Mouse (Mus musculus): ENCODE results near the gene Rnf40. TPM values are rescaled to one million over a fixed set of nuclear protein-coding genes. Genes with fewer than 3 reads are reported as not detected.

The Rnf40 gene
- polyA plus RNA-seq, 1 experiment, result 39.4 TPM

DNA sequence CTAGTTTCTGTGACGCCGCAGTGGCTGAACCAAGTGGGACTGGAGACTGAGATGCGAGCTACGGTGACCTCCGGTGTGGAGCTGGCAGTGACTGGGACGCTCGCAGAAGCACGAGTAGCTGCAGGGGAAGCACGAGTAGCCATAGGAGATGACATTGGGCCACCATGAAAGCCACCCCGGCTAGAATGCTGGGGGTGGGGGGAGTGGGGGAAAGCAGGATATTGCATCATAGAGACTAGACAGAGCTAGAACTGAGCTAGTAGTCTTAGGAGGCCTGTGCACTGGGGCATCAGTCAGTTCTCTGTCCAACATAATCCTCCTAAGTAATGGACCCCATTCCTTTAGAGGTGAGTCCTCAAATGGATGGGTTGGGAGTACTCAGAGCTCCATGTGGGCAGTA is 15.7 kb downstream of the Rnf40 start:
- Histone ChIP-seq H3K27ac (ENCODE audit: insufficient read depth, low read length) (no peak overlapping the region), H3K4me3 (ENCODE audit: low read depth, low read length) (no peak overlapping the region), H3K9me3 (replicated peaks; ENCODE audit: control insufficient read depth, insufficient read depth, low read length, poor library complexity, severe bottlenecking) (peaks cover 4% of the 10 kb centered on the region; the same call in 1 of the 2 replicates), H3K9ac (ENCODE audit: low read depth, poor library complexity, severe bottlenecking) (no peak overlapping the region), H3K4me1 (ENCODE audit: control insufficient read depth, insufficient read depth, low read length) (no peaks in the 10 kb centered on the region), H3K27me3 (ENCODE audit: control insufficient read depth, insufficient read depth, low read length, poor library complexity, severe bottlenecking) (no peaks in the 10 kb centered on the region), H3K36me3 (ENCODE audit: control insufficient read depth, insufficient read depth, low read length, poor library complexity, severe bottlenecking) (0 out of 2 replicates have a peak, but pooled peaks cover 2% of the 10 kb centered on the region)
- TF ChIP-seq POLR2A (IDR thresholded peaks at IDR 0.05; ENCODE audit: insufficient read depth, low read length) (no peak), CTCF (IDR thresholded peaks at IDR 0.05; ENCODE audit: low read depth, low read length) (no peak), EP300 (IDR thresholded peaks at IDR 0.05; ENCODE audit: insufficient read depth, low read depth, low read length) (no peak)

DNA sequence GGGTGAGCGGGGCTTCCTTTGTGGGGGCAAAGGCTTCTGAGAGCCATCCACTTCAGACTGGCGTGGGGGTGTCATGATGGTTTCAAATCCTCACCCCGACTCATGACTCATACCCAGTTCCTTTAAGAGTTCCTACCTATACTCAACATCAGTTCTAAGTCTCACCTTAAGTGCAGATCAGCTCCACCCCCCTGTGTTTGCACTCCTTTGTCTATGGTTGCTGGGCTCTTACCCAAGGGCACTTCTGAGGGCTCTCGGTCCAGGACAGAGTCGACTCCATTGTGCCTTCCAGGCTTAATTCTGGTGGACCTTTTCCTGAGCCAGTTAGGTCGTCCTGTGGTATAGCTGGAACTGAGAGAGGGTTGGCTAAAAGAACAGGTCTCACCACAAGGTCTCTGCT is 18.6 kb downstream of the Rnf40 start:
- peaks cover 33% of the 10 kb centered on the region for H3K9me3 ChIP-seq (replicated peaks; ENCODE audit: control insufficient read depth, insufficient read depth, low read length, poor library complexity, severe bottlenecking)
- no peak overlapping the region for H3K4me3 ChIP-seq (ENCODE audit: low read depth, low read length)
- H3K27me3 ChIP-seq (ENCODE audit: control insufficient read depth, insufficient read depth, low read length, poor library complexity, severe bottlenecking), result no peaks in the 10 kb centered on the region
- H3K36me3 ChIP-seq (ENCODE audit: control insufficient read depth, insufficient read depth, low read length, poor library complexity, severe bottlenecking), result no peaks in the 10 kb centered on the region
- TF ChIP-seq CTCF (IDR thresholded peaks at IDR 0.05; ENCODE audit: low read depth, low read length) (no peak), EP300 (IDR thresholded peaks at IDR 0.05; ENCODE audit: insufficient read depth, low read depth, low read length) (no peak)
- H3K9ac ChIP-seq (ENCODE audit: low read depth, poor library complexity, severe bottlenecking), result no peak overlapping the region
- H3K27ac ChIP-seq (ENCODE audit: insufficient read depth, low read length), result no peak overlapping the region
- H3K4me1 ChIP-seq (ENCODE audit: control insufficient read depth, insufficient read depth, low read length), result no peaks in the 10 kb centered on the region

DNA sequence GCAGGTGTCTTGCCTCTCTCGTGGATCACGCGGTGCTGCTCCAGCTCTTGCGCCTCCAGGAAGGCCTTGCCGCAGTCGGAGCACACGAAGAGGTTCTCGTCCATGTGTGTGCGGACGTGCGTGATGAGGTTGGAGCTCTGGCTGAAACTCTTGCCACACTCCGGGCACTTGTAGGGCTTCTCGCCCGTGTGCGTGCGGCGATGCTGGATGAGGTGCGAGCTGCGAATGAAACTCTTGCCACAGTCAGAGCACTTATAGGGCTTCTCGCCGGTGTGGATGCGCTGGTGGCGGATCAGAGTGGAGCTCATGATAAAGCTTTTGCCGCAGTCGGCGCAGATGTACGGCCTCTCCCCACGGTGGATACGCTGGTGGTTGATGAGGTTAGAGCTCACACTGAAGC is 22.4 kb downstream of the Rnf40 start:
- Histone ChIP-seq H3K36me3 (ENCODE audit: control insufficient read depth, insufficient read depth, low read length, poor library complexity, severe bottlenecking) (no peaks in the 10 kb centered on the region), H3K4me1 (ENCODE audit: control insufficient read depth, insufficient read depth, low read length) (no peaks in the 10 kb centered on the region), H3K27ac (ENCODE audit: insufficient read depth, low read length) (no peak overlapping the region), H3K9ac (ENCODE audit: low read depth, poor library complexity, severe bottlenecking) (no peak overlapping the region), H3K9me3 (replicated peaks; ENCODE audit: control insufficient read depth, insufficient read depth, low read length, poor library complexity, severe bottlenecking) (peaks cover 50% of the 10 kb centered on the region), H3K4me3 (ENCODE audit: low read depth, low read length) (no peak overlapping the region), H3K27me3 (ENCODE audit: control insufficient read depth, insufficient read depth, low read length, poor library complexity, severe bottlenecking) (no peaks in the 10 kb centered on the region)
- TF ChIP-seq EP300 (IDR thresholded peaks at IDR 0.05; ENCODE audit: insufficient read depth, low read depth, low read length), result no peak
- no peak for TF ChIP-seq CTCF (IDR thresholded peaks at IDR 0.05; ENCODE audit: low read depth, low read length)
- no peak for TF ChIP-seq POLR2A (IDR thresholded peaks at IDR 0.05; ENCODE audit: insufficient read depth, low read length)

- Histone ChIP-seq H3K27me3 (ENCODE audit: control insufficient read depth, insufficient read depth, low read length, poor library complexity, severe bottlenecking) (no peaks in the 10 kb centered on the region; the same call in 1 of the 2 replicates), H3K4me3 (ENCODE audit: low read depth, low read length) (no peak overlapping the region), H3K4me1 (ENCODE audit: control insufficient read depth, insufficient read depth, low read length) (no peaks in the 10 kb centered on the region), H3K9ac (ENCODE audit: low read depth, poor library complexity, severe bottlenecking) (no peak overlapping the region), H3K9me3 (replicated peaks; ENCODE audit: control insufficient read depth, insufficient read depth, low read length, poor library complexity, severe bottlenecking) (peaks cover 50% of the 10 kb centered on the region), H3K27ac (ENCODE audit: insufficient read depth, low read length) (no peak overlapping the region), H3K36me3 (ENCODE audit: control insufficient read depth, insufficient read depth, low read length, poor library complexity, severe bottlenecking) (no peaks in the 10 kb centered on the region)
- no peak for TF ChIP-seq POLR2A (IDR thresholded peaks at IDR 0.05; ENCODE audit: insufficient read depth, low read length)
- no peak for TF ChIP-seq EP300 (IDR thresholded peaks at IDR 0.05; ENCODE audit: insufficient read depth, low read depth, low read length)
- no peak for TF ChIP-seq CTCF (IDR thresholded peaks at IDR 0.05; ENCODE audit: low read depth, low read length)
Observed at GRCm38 (mm10) chr7:127611561-127611960, 23.0 kb downstream of the Rnf40 start.

DNA sequence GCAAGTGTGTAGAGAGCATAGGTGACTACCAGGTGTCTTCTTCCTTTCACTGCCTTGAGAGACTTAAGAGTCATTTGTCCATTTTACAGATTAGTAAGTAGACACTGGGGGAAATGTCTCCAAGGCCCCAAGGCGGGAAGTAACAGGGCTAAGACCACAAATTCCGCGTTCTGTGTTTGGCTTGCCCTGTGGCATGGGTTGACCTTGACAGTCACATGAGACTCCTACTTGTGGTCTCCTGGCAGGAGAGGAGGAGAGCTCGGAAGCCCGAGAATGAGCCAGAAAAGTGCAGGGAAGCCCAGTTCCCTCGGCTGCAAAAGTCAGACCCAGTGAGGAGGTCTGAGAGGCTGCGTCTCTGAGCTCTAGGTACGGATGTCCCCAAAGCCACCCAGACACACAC is 24.9 kb downstream of the Rnf40 start:
- Histone ChIP-seq H3K9ac (ENCODE audit: low read depth, poor library complexity, severe bottlenecking) (no peak overlapping the region), H3K4me1 (ENCODE audit: control insufficient read depth, insufficient read depth, low read length) (no peaks in the 10 kb centered on the region), H3K9me3 (replicated peaks; ENCODE audit: control insufficient read depth, insufficient read depth, low read length, poor library complexity, severe bottlenecking) (peaks cover 60% of the 10 kb centered on the region), H3K27me3 (ENCODE audit: control insufficient read depth, insufficient read depth, low read length, poor library complexity, severe bottlenecking) (no peaks in the 10 kb centered on the region; the same call in 1 of the 2 replicates), H3K27ac (ENCODE audit: insufficient read depth, low read length) (no peak overlapping the region), H3K4me3 (ENCODE audit: low read depth, low read length) (no peak overlapping the region), H3K36me3 (ENCODE audit: control insufficient read depth, insufficient read depth, low read length, poor library complexity, severe bottlenecking) (no peaks in the 10 kb centered on the region)
- TF ChIP-seq POLR2A (IDR thresholded peaks at IDR 0.05; ENCODE audit: insufficient read depth, low read length) (no peak), CTCF (IDR thresholded peaks at IDR 0.05; ENCODE audit: low read depth, low read length) (no peak), EP300 (IDR thresholded peaks at IDR 0.05; ENCODE audit: insufficient read depth, low read depth, low read length) (no peak)

DNA sequence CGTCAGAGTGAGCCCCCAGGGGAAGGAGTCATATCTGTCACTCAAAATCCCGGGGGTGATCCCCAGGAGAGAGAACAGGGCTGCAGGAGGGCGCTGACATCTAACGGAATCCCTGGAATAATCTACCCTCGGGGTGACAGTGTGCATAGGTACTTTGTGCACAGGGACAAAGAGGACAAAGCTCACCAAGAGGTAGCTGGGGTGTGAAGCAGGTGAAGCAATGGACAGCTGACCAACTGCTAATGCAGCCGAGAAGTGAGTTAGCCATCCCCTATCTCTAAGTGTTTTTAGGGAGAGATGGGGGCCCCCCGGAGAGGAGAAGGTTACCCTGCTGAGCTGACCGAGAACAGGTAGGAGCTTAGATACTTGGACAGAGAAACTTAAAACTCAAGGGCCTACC is 25.5 kb downstream of the Rnf40 start:
- H3K9me3 ChIP-seq (replicated peaks; ENCODE audit: control insufficient read depth, insufficient read depth, low read length, poor library complexity, severe bottlenecking), result peaks cover 59% of the 10 kb centered on the region
- H3K4me1 ChIP-seq (ENCODE audit: control insufficient read depth, insufficient read depth, low read length), result no peaks in the 10 kb centered on the region
- peak overlapping the region; percentile 97 for H3K9ac ChIP-seq (ENCODE audit: low read depth, poor library complexity, severe bottlenecking)
- no peaks in the 10 kb centered on the region; the same call in 1 of the 2 replicates for H3K27me3 ChIP-seq (ENCODE audit: control insufficient read depth, insufficient read depth, low read length, poor library complexity, severe bottlenecking)
- TF ChIP-seq EP300 (IDR thresholded peaks at IDR 0.05; ENCODE audit: insufficient read depth, low read depth, low read length) (no peak), CTCF (IDR thresholded peaks at IDR 0.05; ENCODE audit: low read depth, low read length) (no peak), POLR2A (IDR thresholded peaks at IDR 0.05; ENCODE audit: insufficient read depth, low read length) (no peak)
- H3K27ac ChIP-seq (ENCODE audit: insufficient read depth, low read length), result no peak overlapping the region
- peak overlapping the region; percentile 65 for H3K4me3 ChIP-seq (ENCODE audit: low read depth, low read length)
- no peaks in the 10 kb centered on the region for H3K36me3 ChIP-seq (ENCODE audit: control insufficient read depth, insufficient read depth, low read length, poor library complexity, severe bottlenecking)
